Mouse (Mus musculus) fat pad, adult 2 months (tissue): Measurements from ENCODE around the gene Nkx6-1.

Experiments used
- DNase-seq: peaks from one replicate; pipeline ENCODE4 v3.0.0-alpha.2; 2011; ENCODE audit warnings: low read depth, low spot score; ENCODE audit errors: extremely low read depth

The Nkx6-1 gene

DNA sequence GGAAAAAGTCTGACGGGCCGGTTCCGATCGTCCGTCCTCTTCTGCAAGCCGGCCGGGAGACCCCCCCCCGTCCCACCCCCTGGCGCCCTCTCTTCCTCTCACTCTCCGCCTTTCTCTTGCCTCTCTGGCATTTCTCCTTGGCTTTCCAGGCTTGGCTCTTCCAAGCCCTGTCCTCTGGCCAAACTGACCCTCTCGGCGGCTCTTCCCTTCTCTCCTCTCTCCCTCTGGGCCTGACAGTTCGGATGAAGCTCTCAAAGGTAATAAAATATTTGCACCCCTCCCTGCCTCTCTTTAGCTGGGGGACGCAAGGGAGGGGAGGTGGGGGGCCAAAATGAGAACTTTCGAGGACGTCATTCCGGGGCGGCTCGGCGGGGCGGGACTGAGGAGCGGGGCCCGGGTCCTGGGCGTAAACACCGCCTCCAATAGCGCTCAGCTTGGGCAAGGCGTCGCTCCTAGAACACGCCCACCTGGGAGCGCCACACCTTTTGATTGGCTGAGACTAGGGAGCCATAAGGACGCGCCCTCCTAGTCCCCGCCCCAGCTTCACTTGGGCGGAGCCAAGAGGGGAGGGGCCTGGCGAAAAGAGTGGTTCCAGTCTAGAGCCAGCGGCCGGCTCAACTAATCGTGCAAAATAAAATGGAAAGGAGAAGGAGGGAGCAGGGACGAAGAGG, at the start of gene Nkx6-1:
Gene Nkx6-1, minus strand, starts transcription at position 52 of the 671 bp plus-strand sequence.
- DNase-seq: peak; percentile 39

DNA sequence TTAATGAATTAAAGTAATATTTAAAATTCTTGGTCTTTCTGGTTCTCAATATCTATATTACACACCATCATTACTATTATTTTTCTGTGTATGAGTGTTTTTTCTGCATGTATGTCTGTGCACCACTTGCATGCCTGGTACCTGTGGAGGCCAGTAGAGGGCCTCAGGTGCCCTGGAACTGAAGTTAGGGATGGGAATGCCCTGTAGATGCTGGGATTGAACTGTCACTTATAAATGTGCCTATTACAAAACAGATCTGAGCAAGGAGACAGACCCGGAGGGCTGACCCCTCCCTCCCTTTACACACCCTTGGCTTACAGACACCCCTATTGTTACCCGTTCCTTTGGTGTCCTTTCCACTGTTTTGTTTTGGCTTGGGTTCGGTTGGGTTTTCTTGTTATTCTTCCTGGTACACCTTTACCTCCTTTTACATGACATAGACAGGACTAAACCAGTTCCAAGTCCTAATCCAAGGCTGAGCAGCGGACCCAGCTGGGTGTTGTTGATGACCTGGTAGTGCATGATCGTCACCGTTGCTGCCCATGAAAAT, 48.3 kb upstream of the Nkx6-1 start:
- DNase-seq: peak; percentile 64

DNA sequence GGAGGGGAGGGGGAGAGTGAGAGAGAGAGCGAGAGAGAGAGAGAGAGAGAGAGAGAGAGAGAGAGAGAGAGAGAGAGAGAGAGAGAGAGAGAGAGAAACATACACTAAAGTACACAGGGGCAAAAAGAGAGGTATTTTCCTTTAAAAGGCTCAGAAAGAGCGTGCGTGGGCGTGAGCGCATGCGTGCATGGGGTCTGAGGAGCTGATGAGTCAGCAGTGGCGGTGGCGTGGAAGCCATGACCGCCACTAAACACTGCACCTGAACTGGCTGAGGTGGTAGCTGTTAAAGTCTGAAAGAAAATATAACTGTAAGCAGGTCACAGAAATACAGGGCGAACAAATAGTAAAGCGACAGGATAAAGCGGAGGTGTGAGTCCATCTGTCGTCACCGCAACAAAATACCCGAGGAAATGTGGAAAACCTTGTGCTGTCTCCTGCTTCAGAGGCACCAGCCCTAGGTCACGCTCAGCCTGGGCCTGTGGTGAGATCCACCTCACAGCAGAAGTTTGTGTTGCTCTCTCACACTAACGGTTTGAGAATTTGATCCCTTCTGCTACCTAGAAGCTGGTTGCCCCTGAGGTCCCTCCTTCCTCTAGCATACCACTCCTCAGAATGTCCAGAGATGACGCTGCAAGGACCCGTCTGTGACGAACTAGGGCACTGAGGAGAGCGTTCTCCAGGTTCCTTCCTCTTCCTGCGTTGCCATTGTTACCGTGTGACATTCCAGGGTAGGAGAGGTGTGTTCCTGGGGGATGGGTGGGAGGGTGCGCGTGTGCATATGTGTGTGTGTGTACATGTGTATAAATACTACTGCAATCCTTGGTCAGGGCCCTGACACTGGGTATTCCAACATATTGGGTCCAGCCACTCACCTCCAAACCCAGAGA, 38.8 kb upstream of the Nkx6-1 start:
- no peak for DNase-seq

DNA sequence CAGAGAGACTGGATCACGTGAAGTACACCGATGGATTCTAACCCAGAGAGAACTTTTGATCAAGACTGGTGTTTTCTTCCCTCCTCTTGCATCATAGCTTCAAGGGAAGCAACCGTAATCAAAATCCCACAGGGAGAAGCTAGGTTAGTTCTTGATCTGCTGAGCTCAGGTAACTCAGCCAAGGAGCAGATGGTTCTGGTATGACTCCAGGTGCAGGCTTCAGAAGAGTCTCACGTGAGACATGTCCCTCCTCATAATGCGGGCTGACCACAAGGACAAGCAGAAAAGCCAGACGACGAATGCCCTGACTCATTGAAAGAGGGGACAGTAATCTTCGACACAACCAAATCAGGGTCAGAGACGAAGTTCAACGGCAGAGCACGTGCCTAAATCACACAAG, 37.8 kb upstream of the Nkx6-1 start:
- no peak for DNase-seq

DNA sequence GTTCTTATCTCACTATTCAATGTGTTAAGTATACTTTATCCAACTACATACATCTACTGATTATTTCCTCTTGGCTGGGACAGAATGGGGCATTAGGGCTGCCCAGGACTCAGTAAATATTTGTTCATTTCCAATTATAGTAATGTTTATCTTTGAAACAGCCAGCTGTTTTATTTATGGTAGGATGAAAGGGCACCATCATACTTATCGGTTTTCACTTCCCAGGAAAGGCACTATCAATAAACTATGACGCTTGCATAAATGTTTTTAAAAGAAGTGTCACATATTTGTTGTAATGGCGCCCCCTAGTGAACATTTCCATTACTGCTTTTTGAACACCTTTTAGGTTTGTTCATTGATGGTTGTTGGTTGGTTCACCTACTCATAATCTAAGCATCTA, 35.8 kb upstream of the Nkx6-1 start:
- no peak for DNase-seq

DNA sequence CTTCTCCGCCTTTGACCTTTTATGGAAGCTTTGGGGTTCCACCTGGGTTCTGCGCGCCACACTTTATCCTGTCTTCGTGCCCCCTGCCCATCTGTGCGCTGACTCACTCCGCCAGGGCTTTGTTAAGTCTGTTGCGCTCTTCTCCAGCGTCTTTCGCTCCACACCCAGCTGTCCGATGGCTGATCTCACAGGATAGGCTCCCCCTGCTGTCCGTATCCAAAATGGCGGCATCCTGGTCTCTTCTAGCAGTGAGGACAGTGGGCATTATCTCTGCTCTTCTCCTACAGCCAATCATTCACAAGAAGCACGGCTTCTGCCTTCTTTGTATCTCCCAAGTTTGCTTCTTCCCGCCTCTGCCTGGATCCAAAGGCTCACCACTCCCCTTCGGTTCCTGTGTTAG, 23.8 kb upstream of the Nkx6-1 start:
- no peak for DNase-seq

DNA sequence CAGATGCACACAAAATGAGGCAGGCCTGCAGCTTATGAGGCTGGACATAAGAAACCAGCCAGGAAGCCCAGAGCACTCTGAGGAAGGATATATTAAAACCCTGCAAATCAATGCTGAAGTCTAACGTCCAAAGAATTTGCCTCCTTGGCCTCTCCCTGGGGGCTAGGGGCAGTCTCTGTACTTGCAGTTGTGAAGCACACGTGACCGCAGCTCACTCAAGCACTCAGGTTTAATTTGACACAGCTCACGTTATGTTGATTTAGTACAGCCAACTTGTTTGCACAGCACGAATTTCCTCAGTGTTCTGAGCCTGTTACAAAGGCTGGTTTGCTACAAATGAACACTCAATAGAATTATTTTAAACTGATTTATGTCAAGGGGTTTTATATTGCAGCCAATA, 18.5 kb upstream of the Nkx6-1 start:
- DNase-seq: no peak

DNA sequence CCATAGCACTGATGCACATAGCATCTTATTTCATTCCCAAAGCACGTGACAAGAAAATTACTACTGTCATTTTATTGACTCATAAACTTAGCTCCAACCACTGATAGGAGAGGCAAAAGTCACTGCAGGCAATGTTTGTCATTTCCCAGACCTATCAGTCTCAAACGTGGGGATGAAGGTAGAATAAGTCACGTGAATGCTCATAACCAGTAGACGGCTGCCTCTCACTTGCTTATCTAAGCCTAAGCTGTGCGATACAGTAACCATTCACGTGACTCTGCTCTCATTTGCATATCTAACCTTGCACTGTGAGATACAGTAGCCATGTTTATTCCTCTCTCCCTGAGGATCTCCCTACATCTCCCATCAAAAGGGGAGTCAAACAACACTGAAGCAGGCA, 15.5 kb upstream of the Nkx6-1 start:
- DNase-seq: no peak

DNA sequence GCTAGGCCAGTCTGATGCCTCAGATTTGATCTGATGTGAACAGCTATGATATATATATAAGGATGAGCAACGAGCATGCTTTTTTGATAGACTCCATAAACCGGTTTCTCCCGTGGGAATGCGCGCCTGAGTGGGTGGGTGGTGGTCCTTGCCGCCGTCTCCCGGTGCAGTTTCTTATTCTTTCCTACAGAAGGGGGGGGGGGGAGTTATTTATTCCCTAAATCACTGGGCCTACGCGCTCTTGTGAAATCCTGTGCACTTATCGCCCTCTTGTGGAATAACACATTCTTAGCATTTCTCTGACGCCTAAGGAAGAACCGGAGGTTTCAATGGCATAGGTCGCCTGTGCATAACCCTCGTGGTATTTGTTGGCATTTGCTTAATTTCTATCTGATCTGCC, 4.6 kb upstream of the Nkx6-1 start:
- no peak for DNase-seq

DNA sequence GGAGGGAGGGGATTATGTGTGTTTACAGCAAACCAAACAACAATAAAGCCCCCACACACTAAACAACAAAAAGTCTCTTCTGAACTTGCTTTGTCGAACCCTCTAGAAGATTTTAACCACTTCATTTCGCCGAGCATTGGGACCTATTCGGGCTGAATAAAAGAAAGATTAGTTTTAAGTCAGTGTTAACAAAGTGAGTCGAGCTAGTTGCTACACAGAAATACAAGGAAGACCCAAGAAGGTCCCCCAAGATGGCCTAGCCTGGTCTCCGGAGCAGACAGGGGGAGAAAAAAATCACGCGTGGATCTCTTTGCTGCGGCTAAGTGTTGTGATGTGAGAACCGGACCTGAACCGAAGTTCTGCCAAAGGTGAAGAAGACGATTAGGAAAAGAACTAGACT, 3.7 kb upstream of the Nkx6-1 start:
- no peak for DNase-seq

DNA sequence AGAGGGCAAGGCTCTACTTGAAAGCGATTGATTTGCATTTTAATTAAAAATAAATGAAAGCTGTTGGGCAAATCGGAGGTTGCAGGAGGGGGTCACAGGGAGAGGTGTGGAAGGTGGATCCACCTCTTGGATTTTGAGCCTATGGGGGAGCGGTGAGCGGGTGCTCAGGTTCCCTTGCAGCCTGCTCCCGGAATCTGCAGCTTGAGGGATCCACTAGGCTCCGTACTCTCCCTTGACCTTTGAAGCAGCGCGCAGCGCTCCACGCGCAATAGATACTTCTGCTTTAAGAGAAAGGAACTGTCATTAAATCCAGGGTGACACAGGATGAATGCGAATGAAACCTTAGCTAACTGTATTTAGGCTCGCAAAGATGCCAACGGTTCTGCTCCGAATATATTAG, 3.2 kb upstream of the Nkx6-1 start:
- DNase-seq: no peak

DNA sequence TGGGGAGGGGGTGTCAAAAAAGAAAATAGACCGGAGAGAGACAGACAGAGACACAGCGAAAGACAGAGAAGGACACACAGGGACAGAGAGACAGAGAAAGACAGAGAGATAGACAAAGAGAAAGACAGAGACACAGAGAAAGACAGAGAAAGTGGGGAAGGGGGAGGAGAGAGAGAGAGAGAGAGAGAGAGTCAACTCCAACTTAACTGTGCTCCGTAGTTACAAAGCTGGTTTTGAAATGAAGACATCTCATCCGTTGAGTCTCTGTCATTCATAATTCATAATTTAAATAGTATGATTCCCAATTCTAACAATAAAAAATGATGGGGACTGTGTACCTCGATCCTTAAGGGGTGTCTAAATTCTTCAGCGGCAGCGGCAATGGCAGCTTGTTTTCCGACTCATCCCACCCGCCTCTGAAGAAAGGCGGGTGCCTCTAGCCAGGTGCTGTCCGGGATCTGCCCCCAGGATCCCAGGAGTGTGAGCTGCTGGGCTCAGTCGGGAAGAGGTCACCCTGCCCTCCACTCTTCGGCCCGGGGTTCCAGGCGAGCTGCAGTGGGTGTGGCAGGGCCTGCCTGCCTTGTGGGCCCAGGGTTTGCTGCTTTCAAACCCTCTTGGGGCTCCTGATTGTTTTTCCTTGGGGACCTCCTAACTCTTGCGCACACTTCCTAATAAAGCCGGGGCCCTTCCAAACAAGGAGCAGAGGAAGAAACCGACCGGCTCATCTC, 2.6 kb upstream of the Nkx6-1 start:
- DNase-seq: no peak

DNA sequence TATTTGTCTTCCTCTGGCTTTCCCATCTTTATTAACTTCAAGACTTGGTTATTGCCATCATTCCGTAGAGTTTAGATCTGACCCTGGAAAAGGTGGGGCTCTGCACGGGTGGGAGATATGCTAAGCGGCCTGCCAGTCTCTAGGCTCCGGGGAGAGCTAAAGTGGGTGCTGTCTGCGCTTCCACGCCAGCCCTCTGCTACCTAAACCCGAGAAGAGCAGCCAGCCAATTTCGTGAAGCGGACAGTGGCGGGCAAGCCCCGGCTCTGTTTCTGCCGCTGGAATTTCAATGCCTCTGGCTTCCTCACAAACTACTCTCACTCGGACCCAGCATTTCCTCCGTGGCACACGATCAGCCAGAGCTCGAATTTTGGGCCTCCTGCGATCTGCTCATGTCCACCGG, 1.9 kb upstream of the Nkx6-1 start:
- DNase-seq: no peak

DNA sequence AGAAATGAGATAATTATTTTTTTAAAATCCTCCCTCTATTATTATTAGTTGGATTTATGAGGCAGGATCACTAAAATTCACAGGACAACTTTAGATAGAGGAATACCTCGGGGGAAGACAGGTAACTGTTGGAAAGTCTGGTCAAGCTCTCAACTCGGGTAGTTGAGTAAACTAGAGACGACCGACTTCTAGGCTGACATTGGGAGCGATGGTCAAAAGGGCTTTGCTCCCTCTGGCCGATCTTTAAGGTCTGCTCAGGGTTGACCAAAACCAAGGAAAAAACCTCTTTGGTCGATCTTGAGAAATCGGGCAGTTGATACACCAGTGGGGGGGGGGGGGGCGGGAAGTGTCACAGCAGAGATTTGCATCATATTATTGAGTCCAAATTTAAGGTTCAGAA, 1.3 kb upstream of the Nkx6-1 start:
- no peak for DNase-seq

DNA sequence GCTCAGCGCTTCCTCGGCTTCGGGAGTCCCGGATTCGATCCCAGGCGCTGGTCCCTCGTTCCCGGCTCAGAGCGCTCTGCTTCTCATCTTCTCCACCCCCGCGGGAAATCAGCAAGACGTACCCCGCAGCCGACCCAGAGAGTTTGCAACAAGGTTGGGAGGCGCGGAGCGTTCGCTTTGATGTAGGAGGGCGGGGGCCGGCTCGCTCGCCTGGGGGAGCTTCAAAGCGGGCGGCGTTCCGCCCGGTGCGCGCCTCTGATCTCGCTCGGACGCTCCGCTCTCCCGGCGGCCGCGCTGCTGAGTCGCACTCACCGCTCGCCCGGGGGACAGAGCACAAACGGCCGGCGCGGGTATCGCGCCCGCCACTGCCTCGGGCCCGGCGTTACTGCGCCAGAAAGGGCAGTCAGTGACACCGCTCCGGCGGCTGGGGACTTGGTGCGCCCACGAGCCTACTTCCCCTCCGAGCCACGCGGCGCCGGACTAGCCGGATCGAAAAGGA, 324 bp downstream of the Nkx6-1 start:
- DNase-seq: no peak

DNA sequence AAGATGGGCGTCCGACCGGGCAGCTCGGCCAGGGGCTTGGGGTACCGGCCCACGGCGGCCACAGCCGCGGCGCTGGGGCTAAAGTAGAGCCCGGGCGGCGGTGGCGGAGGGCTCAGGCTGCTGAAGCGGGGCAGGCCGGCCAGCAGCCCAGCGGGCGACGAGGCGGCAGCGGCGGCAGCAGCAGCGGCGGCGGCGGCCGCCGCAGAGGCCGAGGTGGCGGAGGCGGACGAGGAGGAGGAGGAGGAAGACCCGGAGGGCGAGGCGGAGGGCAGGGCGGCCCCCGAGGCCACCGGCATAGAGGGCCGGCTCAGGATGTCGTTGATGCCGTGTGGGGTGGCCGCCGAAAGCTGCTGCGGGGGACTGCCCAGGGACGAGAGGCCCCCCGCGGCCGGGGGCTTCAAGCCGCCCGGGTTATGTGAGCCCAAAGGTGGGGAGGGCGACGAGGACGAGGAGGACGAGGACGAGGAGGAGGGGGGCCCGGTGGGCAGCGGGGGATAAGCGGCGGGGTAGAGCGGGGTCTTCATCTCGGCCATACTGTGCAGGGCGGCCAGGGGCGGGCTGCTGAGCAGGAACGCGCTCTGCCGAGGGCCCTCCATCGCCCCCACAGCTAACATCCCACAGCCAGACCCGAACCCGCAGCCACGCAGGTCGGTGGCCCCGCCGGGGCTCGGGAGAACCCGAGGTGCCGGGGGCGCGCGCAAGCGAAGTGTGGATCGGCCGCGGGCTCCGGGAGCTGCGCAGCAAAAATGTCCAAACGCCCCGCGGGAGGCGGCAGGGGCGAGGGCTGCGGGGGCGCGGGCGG, 974 bp downstream of the Nkx6-1 start:
- no peak for DNase-seq

DNA sequence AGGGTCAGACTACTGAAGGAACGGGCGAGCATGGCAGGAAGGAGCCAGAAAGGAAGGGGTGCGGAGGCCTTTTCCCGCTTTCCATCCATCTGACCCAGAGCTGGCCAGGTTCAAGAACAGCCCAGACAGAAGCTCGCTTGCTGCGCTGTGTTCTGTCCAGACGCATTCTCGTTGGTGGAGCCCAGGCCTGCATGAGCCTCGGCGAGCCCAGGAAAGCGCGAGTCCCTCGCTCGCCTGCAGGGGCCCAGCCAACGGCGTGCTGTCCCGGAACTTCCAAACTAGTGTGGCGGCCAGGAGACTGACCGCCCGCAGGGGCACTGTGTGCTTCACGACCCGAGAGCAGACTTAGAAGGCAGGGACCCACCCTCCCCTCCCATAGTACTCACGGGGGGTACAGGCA, 1.6 kb downstream of the Nkx6-1 start:
- no peak for DNase-seq

DNA sequence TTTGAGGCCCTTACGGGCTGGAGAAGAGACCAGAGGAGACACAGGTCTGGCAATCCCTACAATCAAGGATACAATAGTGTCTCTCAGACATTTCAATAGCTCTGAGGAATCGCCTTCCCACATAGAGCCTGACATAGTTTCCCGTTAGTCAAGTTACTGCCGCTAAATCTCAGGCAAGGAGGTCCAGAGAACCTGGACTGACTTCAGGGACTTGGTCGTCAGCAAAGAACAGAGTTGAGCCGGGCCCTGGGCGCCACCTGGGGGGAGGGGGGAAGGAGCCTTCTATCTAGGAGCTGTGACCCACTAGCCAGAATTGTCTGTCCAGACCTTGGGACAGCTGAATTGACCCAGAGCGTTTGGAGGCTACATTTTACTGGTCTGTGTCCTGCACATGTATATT, 2.3 kb downstream of the Nkx6-1 start:
- DNase-seq: no peak

DNA sequence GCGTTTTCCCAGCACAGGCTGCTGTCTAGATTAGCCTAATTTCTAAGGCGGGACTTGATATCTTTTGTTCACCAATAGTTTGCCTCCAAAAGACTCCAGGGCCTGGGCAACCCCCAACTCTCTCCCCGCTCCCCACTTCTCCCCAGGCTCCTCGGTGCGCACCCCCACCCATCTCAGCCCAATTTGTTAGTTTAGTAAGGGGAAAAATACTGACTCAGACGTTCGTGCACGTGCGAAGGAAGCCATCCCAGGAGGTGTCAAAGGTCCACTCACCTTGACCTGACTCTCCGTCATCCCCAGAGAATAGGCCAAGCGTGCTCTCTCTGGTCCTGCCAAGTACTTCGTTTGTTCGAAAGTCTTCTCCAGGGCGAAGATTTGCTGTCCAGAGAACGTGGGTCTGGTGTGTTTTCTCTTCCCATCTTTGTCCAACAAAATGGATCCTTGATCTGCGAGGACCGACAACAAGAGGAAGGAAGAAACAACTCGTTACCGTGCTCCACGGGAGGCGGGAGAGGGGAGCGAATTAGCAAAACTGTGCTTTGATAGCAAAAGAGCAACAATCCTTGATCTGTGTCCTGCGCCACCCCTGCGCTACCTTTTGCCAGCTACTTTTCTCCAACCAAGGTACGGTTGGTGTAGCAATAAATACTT, 3.1 kb downstream of the Nkx6-1 start:
- no peak for DNase-seq

DNA sequence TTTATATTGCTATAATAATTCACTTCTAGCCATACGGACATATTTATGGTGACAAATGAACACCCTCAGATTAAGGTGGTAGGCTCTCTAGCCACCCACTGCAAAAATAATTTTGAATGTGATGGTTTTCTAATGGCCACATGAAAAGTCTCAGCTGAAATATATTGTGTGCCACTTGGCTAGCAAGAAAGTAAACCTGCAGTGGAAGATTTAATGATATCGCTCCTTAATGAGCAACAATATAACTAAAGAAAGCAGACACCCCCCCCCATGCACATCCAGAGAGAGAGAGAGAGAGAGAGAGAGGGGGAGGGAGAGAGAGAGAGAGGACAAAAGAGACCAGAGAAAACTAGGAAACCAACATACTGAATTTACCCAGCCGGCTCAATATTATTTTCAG, 4.1 kb downstream of the Nkx6-1 start:
- no peak for DNase-seq
